Mouse (Mus musculus) right cerebral cortex, adult 2 months (tissue): ENCODE measurements at regions not wholly inside any gene's neighbourhood (a gene's known extent, or its start where the extent isn't known, plus 50 kb on each side); places are given as distances from the start of the nearest gene placed in this dataset.

Experiments used
- DNase-seq, 2 experiments: peaks; one replicate each; pipeline ENCODE4 v3.0.0; 2021 to 2022; ENCODE audit warnings: low spot score in 2 of 2

- DNase-seq, result peak; percentile 60 to 67
These were observed 110.5 kb downstream of the Rergl start for GRCm38 (mm10) chr6:139391307-139391706.

- no peak for DNase-seq
These were observed 150.8 kb downstream of the Rergl start for GRCm38 (mm10) chr6:139350939-139351338.

DNA sequence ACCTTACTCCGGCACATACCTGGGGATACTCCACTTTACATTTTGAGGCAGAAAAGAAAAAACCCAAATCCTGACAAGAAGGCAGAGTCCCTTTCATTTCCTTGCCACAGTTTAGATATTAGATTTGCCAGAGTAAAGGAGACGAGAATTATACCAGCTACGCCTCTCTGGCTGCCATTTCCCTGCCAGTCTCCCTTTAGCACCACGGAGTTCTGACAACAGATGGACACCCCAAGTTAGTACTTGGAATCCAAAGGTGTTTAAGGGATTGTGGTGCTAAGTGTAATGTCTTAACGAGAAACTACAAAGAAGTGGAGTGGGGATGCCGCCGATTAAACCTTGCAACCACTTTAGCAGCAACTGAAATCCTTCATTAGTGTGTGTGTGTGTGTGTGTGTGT, 176.6 kb downstream of the Rergl start:
- DNase-seq, result no peak

DNA sequence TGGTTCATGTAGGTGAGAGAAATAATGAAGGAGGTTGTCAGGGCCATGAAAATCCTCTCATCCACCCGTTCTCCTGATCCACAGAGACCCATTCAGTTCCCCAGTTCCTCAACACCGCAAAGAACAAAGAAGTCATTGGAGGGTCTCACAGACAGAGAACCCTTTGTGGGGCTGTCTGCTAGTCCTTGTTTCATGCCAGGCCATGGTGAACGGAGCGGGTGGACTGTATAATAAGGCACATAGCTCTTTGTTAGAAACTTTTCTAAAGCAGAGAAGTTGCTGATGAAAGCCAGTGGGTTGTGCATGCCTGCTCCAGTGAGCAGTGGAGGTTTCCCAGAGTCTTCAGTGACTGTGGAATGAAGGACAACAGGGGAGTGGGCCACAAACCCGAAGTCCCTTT, 194.1 kb downstream of the Rergl start:
- no peak for DNase-seq

GRCm38 (mm10) chr6:139304306-139304705, 197.5 kb downstream of the Rergl start:
- no peak for DNase-seq

DNA sequence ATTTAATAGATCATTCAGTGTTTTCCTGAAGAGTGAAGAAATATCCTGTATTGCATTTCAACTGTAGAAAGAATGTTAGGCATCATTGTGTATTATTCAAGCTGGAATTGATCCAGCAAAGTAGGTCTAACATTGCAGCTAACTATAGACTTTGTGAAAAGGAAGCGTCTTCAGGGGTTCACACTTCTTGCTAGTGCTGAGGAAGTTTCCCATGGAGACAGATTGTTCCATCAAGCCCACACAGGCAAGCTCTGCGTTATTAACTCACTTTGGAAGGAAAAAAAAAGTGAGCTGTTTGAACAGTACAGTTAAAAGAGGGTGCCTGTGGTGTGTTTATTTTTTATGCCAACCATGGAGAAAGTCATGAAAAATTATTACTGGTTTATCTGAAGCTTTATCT, 206.1 kb downstream of the Rergl start:
- peak; percentile 39 to 41 for DNase-seq

DNA sequence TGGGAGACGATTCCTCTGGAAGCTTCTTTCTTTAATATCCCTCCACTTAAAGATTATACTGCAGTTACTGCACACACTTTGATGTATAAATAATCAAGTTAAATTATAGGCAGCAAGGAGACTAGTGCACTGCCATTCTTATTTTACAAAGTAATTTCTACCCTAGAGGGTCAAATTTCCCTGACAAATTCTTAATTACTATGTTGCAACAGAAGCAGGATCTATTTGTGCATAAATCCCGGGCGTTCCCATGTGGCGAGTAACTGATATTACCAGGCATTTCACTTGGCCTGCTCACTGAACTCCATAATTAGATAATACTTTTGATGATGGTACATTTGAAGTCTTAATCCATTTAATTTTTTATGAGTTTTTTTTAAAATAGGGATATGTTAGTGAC, 222.7 kb downstream of the Rergl start:
- DNase-seq, result no peak

- DNase-seq, result no peak
These were observed 226.3 kb downstream of the Rergl start for GRCm38 (mm10) chr6:139275512-139275911.

GRCm38 (mm10) chr6:139253704-139254103, 248.1 kb downstream of the Rergl start:
- DNase-seq, result no peak

DNA sequence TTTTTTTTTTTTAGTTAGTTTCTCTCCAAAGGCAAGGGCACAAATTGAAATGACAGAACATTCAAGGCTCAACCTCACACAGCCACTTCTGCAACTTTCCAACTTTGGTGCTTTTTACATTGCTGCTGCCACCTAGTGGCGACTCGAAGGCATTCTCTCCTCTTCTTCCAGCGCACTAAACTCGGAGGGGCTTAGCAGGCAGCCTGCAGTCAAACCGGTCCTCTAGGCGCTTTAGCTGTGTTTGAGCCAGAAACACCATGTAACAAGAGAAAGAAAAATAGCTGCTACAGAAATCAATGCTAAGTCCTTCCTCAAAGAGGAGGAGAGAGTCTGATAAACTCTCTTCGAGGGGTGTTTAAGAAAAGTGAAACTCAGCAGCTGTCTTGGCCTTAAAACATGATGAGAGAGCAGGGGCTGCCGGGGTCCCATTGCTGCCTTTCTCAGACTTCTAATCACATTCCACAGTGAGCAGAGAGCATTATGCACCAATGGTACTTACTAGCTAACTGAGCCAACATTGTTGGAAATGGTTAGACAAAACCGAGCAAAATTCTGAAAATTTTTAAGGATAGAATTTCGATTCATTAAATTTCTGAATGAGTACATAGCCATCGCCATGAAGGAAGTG, 252.7 kb downstream of the Rergl start:
- peak; percentile 63 to 70 for DNase-seq

- DNase-seq, result no peak
These were observed 275.6 kb downstream of the Rergl start for GRCm38 (mm10) chr6:139226127-139226526.

DNA sequence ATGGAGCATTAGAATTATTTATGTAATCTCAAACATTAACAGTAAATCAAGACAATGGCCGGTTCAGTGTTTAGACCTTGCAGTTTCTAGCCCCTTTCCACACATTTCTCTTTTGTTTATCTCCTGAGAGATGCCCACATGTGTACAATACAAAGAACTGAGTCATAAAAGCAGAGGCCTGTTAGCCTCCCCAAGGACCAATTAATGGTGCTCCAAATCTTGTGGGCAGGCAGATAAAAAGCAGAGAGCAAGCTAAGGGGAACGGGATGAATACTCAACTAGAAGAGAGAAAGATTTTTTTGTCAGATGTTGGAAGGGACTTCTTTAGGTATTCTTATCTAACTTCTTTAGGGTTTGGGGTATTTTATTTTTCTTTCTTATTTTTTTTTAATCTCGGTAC, 287.3 kb downstream of the Rergl start:
- DNase-seq, result no peak

GRCm38 (mm10) chr6:139210256-139210655, 291.5 kb downstream of the Rergl start:
- DNase-seq, result no peak

GRCm38 (mm10) chr6:139198601-139199000, 303.2 kb downstream of the Rergl start:
- DNase-seq, result peak in 1 of 2 experiments; percentile 16

DNA sequence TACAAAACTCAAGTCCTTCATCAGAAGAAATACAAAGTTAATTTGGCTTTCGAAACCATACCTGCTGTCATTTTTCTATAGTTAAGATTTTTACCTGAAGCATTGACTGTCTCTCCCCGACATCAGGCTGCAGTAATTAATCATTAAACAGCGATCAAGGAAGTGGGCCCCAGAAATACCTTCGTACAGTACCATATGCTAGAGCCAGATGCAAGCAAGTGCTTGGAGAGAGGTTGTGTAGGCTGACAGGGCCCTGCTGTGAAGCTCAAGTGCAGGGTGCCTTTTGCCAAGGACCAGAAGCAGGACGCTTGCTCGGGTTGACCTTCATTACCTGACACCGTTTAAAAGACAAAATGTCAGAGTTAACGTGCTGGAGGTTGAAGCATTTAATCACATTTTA, 315.3 kb downstream of the Rergl start:
- DNase-seq, result no peak

DNA sequence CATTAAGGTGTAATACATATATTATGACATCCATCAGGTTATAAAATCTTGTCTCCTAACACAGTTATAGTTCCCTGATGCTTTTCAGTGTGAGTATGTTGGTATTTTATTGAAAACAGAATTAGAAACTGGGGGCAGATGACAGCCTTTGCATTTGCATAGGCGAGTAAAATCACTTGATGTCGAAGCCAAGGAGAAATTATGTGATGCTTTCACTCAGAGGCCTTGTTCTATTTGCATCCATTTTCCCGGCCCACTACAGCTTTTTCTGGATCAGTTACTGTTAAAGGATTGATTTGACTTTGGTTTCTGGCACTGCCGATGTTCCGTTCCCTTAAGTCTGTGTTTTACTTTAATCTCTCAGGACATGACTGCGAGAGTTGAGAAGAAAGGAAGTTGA, 341.4 kb downstream of the Rergl start:
- peak; percentile 18 to 33 for DNase-seq

GRCm38 (mm10) chr6:139159741-139160140, 342.0 kb downstream of the Rergl start:
- peak; percentile 39 to 41 for DNase-seq

- DNase-seq, result no peak
These were observed 347.0 kb downstream of the Rergl start for GRCm38 (mm10) chr6:139154802-139155201.

DNA sequence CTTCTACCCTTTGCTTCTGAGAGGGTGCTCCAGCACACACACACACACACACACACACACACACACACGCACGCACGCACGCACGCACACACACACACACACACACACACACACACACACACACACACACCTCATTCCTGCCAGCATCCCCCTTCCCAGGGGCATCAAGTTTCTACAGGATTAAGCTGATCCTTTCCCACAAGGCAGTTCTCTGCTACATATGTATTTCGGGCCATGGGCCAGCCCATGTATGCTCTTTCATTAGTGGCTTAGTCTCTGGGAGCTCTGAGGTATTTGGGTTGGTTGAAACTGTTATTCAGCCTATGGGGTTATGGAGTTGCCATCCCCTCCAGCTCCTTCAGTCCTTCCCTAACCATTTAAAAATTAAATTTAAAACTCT, 366.1 kb downstream of the Rergl start:
- no peak for DNase-seq

DNA sequence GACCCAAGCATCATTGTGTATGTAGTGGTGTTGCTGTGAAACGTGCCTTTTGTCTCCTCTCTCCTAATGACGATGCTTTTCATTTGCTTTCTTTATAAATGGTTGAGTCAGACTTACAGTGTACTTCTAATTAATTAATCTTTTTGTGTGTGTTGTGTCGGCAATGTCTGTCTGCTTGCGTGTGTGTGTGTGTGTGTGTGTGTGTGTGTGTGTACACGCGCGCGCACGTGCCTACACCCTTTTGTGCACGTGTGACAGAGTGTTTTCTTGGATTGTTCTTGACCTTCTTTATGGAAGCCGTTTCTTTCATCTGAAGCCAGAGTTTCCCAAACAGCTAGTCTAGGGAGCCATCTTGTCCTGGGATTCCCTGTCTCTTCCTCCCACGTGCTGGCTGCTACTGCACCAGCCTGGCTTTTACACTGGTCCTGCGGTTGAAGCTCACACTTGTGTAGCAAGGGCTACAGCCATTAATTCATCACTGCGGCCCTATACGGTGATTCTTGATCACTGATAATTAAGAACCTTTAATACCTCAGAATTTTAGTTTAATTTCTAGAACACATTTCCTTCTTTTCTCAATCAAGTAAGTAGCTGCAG, 369.6 kb downstream of the Rergl start:
- DNase-seq, result peak in 1 of 2 experiments; percentile 10

DNA sequence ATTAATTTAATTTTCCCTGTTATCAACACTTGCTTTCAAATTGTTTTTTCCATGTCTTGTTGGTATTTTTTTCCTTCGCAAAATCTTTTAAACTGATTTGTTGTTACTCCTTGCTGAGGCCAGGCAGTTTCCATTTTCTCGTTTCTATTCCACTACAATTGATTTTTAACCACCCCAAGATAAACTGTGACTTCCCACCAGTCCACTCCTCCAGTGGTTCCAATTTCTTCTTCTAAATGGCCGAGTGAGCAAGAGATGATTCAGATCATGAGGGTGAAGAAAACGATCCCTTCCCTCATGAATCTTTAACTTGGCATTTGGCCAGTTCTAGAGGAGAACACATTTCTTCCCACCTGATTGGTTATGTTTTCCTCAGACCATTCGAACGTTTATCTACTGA, 393.5 kb downstream of the Rergl start:
- no peak for DNase-seq

GRCm38 (mm10) chr6:139103397-139103796, 398.4 kb downstream of the Rergl start:
- DNase-seq, result no peak

DNA sequence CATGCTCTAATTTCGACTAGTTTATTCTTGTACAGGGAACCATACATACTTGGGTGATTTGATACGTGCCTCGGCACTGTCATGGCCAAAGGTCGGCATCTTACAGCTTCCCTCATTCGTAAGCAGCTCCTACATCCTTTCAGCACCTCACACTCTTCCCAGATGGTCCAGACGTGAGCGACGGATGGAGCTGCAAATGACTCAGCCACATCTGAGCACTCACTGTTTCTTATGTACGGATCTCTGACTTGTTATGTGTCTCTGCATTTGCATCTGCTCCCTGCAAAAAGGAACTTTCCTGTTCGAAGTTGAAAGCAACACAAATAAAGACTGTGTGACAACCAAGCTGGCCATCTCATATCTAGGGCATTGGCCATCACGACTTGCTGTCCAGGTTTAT, 402.5 kb downstream of the Rergl start:
- no peak for DNase-seq

DNA sequence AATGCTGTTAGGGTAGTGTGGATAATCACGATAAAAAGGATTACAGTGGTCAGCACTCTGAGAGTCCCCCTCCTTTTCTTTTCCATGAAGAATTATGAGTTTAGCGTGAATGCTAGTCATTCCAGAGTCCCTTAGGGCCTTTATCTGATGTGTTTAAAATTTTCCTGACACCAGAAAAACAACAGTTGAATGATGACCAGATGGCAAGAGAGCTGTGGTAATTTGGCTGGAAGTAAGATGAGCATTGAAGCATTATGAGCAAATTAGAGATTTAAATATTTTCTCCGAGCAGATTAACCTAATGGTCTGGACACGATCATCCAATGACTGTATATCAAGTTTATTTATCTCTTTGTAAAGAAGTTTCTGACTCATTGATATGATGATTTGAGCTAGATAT, 417.1 kb upstream of the Igbp1b start:
- no peak for DNase-seq
